Mouse (Mus musculus): ENCODE results near the gene Usp21. TPM values are rescaled to one million over a fixed set of nuclear protein-coding genes. Genes with fewer than 3 reads are reported as not detected.

Usp21 gene
- polyA plus RNA-seq, 1 experiment from 2014 or later, result 119 TPM

DNA sequence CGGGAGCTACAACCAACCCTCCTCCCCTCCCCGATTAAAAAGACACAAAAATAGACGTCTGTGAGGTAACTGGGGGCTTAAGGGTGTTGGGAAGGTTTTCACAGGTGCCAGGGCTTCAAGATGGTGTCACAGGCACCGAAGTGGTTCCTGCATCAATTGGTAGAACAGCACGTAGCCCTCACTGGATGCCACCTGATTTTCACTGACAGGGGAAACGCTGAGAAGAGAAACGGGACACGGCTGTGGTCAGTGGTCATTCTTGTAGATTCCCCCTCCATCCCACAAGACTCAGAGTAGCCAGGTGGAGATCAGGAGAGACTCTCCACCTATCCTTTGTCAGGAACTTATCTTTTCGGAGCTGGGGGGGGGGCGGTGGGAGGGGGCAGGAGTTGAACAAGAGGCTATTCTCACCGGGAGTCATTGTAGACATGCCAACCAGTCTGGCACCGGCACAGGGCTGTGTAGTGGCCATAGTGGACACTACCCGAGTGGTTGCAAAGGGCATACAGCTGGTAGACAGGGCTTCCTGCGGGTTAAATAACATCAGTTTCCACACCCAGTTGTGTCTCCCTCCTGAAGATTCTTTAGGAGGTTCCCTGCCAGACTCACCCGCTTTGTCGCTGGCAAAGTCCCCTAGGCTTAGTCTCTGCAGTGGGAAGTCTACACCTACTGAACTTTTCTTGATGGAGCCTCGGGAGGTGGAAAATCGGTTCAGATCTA lies 5.5 kb downstream of the Usp21 start:
- no peak overlapping the region for H3K9ac ChIP-seq
- H3K4me3 ChIP-seq, result peak overlapping the region; percentile 69; the same call in 1 of the 2 replicates
- H3K36me3 ChIP-seq (replicated peaks), result peaks cover 35% of the 10 kb centered on the region; the same call in 1 of the 2 replicates
- no peak overlapping the region for H3K27ac ChIP-seq
- whole genome bisulfite sequencing, result 80% methylated on average over 18 of the region's 18 CpGs
- H3K4me2 ChIP-seq, result no peak overlapping the region
- no peak for ATAC-seq (replicated peaks)
- H3K27me3 ChIP-seq (replicated peaks), result no peaks in the 10 kb centered on the region
- peaks cover 41% of the 10 kb centered on the region for H3K4me1 ChIP-seq
- H3K9me3 ChIP-seq, result no peaks in the 10 kb centered on the region

- Histone ChIP-seq H3K9ac (no peak overlapping the region; the same call in 1 of the 2 replicates), H3K36me3 (replicated peaks) (peaks cover 38% of the 10 kb centered on the region; the same call in 1 of the 2 replicates), H3K9me3 (no peaks in the 10 kb centered on the region), H3K27me3 (replicated peaks) (no peaks in the 10 kb centered on the region), H3K4me1 (peaks cover 37% of the 10 kb centered on the region), H3K4me3 (peak overlapping the region; percentile 69), H3K4me2 (peak overlapping the region; percentile 79), H3K27ac (peak overlapping the region; percentile 75)
- WGBS, result under 1% methylated on average over 10 of the region's 10 CpGs
- peak; percentile 43 for ATAC-seq (replicated peaks)
Measured at GRCm38 (mm10) chr1:171281528-171281923, 6.3 kb downstream of the Usp21 start.

GRCm38 (mm10) chr1:171280916-171281527 lies 6.8 kb downstream of the Usp21 start, which contains the start of gene Ppox:
Ppox (minus strand) TSS chr1:171281186.
- peaks cover 31% of the 10 kb centered on the region for H3K4me1 ChIP-seq
- H3K4me3 ChIP-seq, result peak within 1 kb of the TSS; percentile 69
- no peaks in the 10 kb centered on the region for H3K27me3 ChIP-seq (replicated peaks)
- ATAC-seq (replicated peaks), result peak; percentile 97
- H3K9ac ChIP-seq, result peak within 1 kb of the TSS; percentile 63
- H3K9me3 ChIP-seq, result no peaks in the 10 kb centered on the region
- H3K27ac ChIP-seq, result peak within 1 kb of the TSS; percentile 75
- H3K36me3 ChIP-seq (replicated peaks), result peaks cover 39% of the 10 kb centered on the region
- peak within 1 kb of the TSS; percentile 79 for H3K4me2 ChIP-seq
- under 1% methylated on average over 26 of the region's 26 CpGs for WGBS

GRCm38 (mm10) chr1:171280250-171280915 lies 7.4 kb downstream of the Usp21 start:
- WGBS, result 2% methylated on average over 25 of the region's 25 CpGs
- Histone ChIP-seq H3K36me3 (replicated peaks) (peaks cover 44% of the 10 kb centered on the region), H3K27ac (peak overlapping the region; percentile 35; the same call in 1 of the 2 replicates), H3K4me3 (peak overlapping the region; percentile 69), H3K9ac (peak overlapping the region; percentile 63), H3K27me3 (replicated peaks) (no peaks in the 10 kb centered on the region), H3K4me1 (peaks cover 25% of the 10 kb centered on the region), H3K4me2 (peak overlapping the region; percentile 79), H3K9me3 (no peaks in the 10 kb centered on the region)
- peak; percentile 40 for ATAC-seq (replicated peaks)

GRCm38 (mm10) chr1:171279721-171280120 lies 8.1 kb downstream of the Usp21 start:
- Histone ChIP-seq H3K9me3 (no peaks in the 10 kb centered on the region), H3K27me3 (replicated peaks) (no peaks in the 10 kb centered on the region), H3K4me2 (peak overlapping the region; percentile 79), H3K27ac (no peak overlapping the region), H3K4me3 (peak overlapping the region; percentile 69), H3K4me1 (peaks cover 23% of the 10 kb centered on the region), H3K9ac (peak overlapping the region; percentile 63; the same call in 1 of the 2 replicates), H3K36me3 (replicated peaks) (peaks cover 43% of the 10 kb centered on the region)
- no peak for ATAC-seq (replicated peaks)
- 61% methylated on average over 5 of the region's 5 CpGs for WGBS

- Histone ChIP-seq H3K9ac (no peak overlapping the region), H3K4me1 (peaks cover 23% of the 10 kb centered on the region), H3K36me3 (replicated peaks) (peaks cover 43% of the 10 kb centered on the region), H3K27ac (no peak overlapping the region), H3K4me2 (no peak overlapping the region), H3K9me3 (no peaks in the 10 kb centered on the region), H3K27me3 (replicated peaks) (no peaks in the 10 kb centered on the region), H3K4me3 (no peak overlapping the region)
- no peak for ATAC-seq (replicated peaks)
- WGBS, result 92% methylated on average over 14 of the region's 14 CpGs
Measured at GRCm38 (mm10) chr1:171279012-171279705, 8.6 kb downstream of the Usp21 start.

DNA sequence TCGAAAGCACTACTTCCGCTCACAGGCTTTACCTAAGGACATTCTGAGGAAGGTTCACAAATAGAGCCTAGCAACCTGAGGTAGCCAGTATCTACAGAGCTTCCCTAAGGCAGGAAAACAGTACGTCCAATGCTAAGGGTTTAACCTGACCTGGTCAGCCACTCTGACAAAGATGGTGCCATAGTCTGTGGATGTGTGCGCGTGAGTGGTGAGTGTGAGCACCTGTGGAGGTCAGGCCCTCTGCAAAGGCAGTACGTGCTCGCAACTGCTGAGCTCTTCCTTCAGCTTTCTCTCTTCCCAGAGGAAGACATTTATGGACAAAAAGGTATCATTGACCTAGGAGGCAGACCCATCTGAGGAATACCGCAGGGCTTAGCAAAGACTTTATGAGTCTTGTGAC lies 9.4 kb downstream of the Usp21 start:
- peaks cover 45% of the 10 kb centered on the region for H3K36me3 ChIP-seq (replicated peaks)
- H3K9me3 ChIP-seq, result no peaks in the 10 kb centered on the region
- H3K4me3 ChIP-seq, result no peak overlapping the region
- H3K4me2 ChIP-seq, result no peak overlapping the region
- H3K4me1 ChIP-seq, result peaks cover 23% of the 10 kb centered on the region
- H3K27ac ChIP-seq, result no peak overlapping the region
- no peaks in the 10 kb centered on the region for H3K27me3 ChIP-seq (replicated peaks)
- H3K9ac ChIP-seq, result no peak overlapping the region
- WGBS, result 97% methylated on average over 8 of the region's 8 CpGs
- ATAC-seq (replicated peaks), result no peak

DNA sequence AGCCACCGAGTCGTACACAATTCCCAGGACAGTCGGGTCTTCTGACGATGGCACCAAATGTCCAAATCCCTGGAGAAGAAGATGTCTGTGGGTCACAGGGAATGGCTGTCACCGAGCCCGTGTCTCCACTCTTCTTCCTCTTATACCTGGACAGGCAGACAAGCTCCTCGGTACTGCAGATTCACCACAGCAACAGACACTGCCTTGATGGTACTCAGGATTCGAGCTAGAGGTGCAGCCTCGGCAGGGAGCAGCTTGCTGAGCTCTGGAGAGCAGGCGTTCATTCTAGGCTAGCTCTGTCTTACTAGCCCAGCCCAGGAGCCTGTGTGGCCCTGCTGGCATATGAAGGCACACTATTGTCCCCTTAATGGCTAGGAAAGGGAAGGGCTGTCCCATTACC lies 10.1 kb downstream of the Usp21 start:
- H3K36me3 ChIP-seq (replicated peaks), result peaks cover 45% of the 10 kb centered on the region
- no peak overlapping the region for H3K4me3 ChIP-seq
- 87% methylated on average over 10 of the region's 10 CpGs for WGBS
- no peak for ATAC-seq (replicated peaks)
- H3K4me2 ChIP-seq, result no peak overlapping the region
- no peak overlapping the region for H3K9ac ChIP-seq
- no peaks in the 10 kb centered on the region for H3K27me3 ChIP-seq (replicated peaks)
- no peaks in the 10 kb centered on the region for H3K9me3 ChIP-seq
- peaks cover 23% of the 10 kb centered on the region for H3K4me1 ChIP-seq
- H3K27ac ChIP-seq, result no peak overlapping the region

DNA sequence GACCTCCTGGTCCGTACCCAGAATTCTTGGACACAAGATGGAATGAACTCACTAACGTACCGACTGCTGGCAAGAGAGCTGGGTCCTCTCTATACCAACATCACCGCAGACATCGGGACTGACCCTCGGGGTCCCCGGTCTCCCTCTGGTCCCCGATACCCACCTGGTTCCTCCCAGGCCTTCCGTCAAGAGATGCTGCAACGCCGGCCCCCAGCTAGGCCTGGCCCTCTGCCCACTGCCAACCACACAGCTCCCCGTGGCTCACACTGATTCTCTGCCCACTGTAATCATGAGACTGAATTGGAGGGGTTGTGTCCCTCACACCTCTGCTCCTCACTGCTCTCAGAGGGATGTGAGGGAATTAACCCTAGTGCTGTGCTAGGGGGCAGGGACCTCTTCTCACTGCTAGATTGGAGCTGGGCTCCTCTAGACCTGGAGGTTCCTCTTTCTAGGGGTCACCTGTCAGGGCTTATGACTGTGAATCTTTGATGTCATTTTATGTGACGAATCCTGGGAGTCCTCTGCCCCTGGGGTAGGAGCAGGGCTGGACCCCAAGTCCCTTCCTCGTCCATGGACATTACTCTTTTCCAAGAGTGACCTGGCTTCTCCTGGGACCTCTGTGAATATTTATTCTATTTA lies 11.6 kb downstream of the Usp21 start:
- Histone ChIP-seq H3K9ac (no peak overlapping the region), H3K27ac (no peak overlapping the region), H3K4me3 (no peak overlapping the region), H3K9me3 (no peaks in the 10 kb centered on the region), H3K36me3 (replicated peaks) (peaks cover 45% of the 10 kb centered on the region), H3K4me1 (peaks cover 28% of the 10 kb centered on the region), H3K4me2 (no peak overlapping the region), H3K27me3 (replicated peaks) (no peaks in the 10 kb centered on the region)
- no peak for ATAC-seq (replicated peaks)
- WGBS, result 94% methylated on average over 14 of the region's 14 CpGs

DNA sequence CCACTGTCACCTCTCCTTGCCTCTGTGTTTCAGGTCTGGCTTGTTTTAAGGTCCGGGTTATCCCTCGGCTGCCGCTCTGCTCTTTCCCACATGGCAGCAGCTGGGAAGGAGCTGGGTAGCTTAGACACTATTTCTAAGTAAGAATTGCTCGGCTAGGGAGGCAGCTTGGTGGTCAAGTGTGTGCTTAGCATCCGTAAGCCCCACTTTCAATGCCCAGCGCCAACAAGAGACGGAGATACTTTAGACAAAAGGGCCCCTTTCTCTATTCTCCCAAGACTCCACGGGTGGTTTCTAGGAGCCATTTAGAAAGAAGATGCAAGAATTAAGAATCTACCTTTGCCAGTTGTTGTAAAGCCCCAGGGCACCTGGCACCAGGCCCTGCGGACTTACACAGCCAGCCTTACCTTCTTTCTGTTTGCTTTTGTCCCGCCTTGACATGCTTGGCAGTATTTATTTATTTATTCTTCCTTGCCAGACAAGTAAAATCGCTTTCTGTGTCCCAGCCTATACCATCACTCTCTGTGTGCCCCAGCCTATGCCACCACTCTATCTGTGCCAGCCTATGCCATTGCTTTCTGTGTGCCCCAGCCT lies 12.6 kb downstream of the Usp21 start:
- Histone ChIP-seq H3K4me1 (peaks cover 30% of the 10 kb centered on the region), H3K4me3 (no peak overlapping the region), H3K36me3 (replicated peaks) (peaks cover 45% of the 10 kb centered on the region), H3K27me3 (replicated peaks) (no peaks in the 10 kb centered on the region), H3K9me3 (no peaks in the 10 kb centered on the region), H3K27ac (no peak overlapping the region), H3K4me2 (no peak overlapping the region), H3K9ac (no peak overlapping the region)
- no peak for ATAC-seq (replicated peaks)
- 82% methylated on average over 11 of the region's 11 CpGs for WGBS

DNA sequence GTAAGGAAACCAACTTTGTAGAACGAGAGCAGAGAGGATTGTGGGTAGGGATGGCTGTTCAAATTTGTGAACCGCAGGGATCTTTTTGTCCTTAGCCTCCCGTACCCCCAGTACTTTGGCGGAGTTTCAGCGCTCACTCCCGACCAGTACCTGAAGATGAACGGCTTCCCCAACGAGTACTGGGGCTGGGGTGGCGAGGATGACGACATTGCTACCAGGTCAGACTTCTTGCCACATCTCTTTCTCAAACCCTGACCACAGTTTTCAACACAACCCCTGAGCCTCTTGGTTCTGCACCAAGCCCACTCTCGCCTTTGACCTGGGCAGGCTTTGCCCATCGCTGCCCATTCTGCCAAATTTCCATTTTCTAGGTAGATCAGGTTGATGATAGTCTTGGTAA lies 13.6 kb downstream of the Usp21 start:
- Histone ChIP-seq H3K9me3 (no peaks in the 10 kb centered on the region), H3K36me3 (replicated peaks) (peaks cover 45% of the 10 kb centered on the region), H3K9ac (no peak overlapping the region), H3K4me1 (peaks cover 28% of the 10 kb centered on the region), H3K27me3 (replicated peaks) (no peaks in the 10 kb centered on the region), H3K4me3 (no peak overlapping the region), H3K4me2 (no peak overlapping the region), H3K27ac (no peak overlapping the region)
- ATAC-seq (replicated peaks), result no peak
- 95% methylated on average over 12 of the region's 12 CpGs for WGBS

Data from midbrain, embryonic 15.5 days (tissue).